Comparison of ENCODE assay signal across 10 mouse cellular contexts in the genomic region with DNA sequence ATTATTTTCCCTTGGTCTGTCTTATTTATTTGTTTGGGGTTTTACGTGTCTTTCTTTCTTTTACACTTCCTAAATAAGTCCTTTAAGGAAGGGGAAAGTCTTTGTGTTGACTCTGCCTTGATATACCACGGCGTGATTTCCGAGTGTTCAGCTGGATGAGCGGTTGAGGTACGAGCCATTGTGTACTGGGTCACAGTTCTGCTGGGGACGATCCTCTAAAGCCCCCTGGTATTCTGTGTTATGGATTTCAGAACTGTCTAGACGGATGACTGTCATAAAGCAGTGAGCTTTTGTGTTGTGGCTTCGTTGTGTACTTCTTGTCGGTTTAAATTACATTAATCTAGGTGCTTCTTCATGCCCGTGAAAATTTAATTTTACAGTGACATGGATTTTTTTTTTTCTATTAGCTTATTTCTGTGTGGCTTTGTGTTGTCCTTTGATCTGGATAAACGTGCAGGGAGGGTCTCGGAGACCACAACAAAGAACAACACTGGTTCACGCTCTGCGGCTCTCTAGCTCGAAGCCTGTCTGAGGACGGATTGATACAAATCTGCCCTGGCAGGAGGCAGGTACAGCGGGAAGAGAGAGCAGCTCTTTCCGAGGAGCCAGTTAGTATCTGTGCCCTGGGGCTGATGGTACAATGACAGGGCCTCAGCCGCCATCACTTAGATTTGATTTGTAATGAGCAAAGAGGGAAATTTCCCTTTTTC.
DNase-seq lines count a peak whose midpoint lies in the region; ATAC-seq and TF ChIP-seq lines count a peak whose summit lies in the region.
"Had no signal": no experiment of that assay in that cellular context is flagged by ENCODE, and none has a peak within 500 bp of the region (broad histone marks: within the 10 kb centered on the region; RNA-seq: fewer than 3 reads in every experiment).

No protein-coding gene starts in this region.

- H3K9me3 ChIP-seq in neural tube, embryonic 11.5 days (ENCODE audit: control insufficient read depth, low read length), result no peaks in the 10 kb centered on the region
- H3K9me3 ChIP-seq in forebrain, embryonic 13.5 days (replicated peaks), result no peaks in the 10 kb centered on the region
- H3K9me3 ChIP-seq in intestine, postnatal 0 days (ENCODE audit: control insufficient read depth), result no peaks in the 10 kb centered on the region
- H3K9me3 ChIP-seq: heart, embryonic 10.5 days; liver, embryonic 12.5 days had no signal

- no peaks in the 10 kb centered on the region for H3K36me3 ChIP-seq in neural tube, embryonic 11.5 days (ENCODE audit: control insufficient read depth, insufficient read depth, low read length)
- H3K36me3 ChIP-seq in forebrain, embryonic 13.5 days (ENCODE audit: poor library complexity, severe bottlenecking), result peaks cover 7% of the 10 kb centered on the region; the same call in 1 of the 2 replicates
- peaks cover 7% of the 10 kb centered on the region; the same call in 1 of the 2 replicates for H3K36me3 ChIP-seq in intestine, postnatal 0 days (ENCODE audit: control insufficient read depth, insufficient read depth)
- H3K36me3 ChIP-seq: liver, embryonic 12.5 days had no signal

- H3K4me3 ChIP-seq in neural tube, embryonic 11.5 days (ENCODE audit: low read depth, low read length), result peak overlapping the region; percentile 32
- H3K4me3 ChIP-seq in forebrain, embryonic 13.5 days, result peak overlapping the region; percentile 24
- peak overlapping the region; percentile 46 for H3K4me3 ChIP-seq in intestine, postnatal 0 days (ENCODE audit: low read depth, low read length)
- H3K4me3 ChIP-seq: liver, embryonic 12.5 days had no signal

- ATAC-seq in neural tube, embryonic 11.5 days (ENCODE audit: insufficient read depth, low FRiP score, low TSS enrichment), result peak; percentile 46; the same call in 1 of the 2 replicates
- peak; percentile 34; the same call in 1 of the 2 replicates for ATAC-seq in forebrain, embryonic 13.5 days
- ATAC-seq in intestine, postnatal 0 days, result no peak
- ATAC-seq: liver, embryonic 12.5 days had no signal

- H3K27me3 ChIP-seq in neural tube, embryonic 11.5 days (ENCODE audit: control insufficient read depth, insufficient read depth, low read length), result no peaks in the 10 kb centered on the region
- H3K27me3 ChIP-seq in forebrain, embryonic 13.5 days, result peaks cover 39% of the 10 kb centered on the region
- no peaks in the 10 kb centered on the region for H3K27me3 ChIP-seq in intestine, postnatal 0 days (replicated peaks; ENCODE audit: control insufficient read depth, insufficient read depth, low read length)
- H3K27me3 ChIP-seq: liver, embryonic 12.5 days had no signal

- no peak for TF ChIP-seq CTCF in intestine, postnatal 0 days (IDR thresholded peaks at IDR 0.05; ENCODE audit: low read depth)

- peak overlapping the region; percentile 50 for H3K4me2 ChIP-seq in neural tube, embryonic 11.5 days (ENCODE audit: low read depth)
- peak overlapping the region; percentile 61 for H3K4me2 ChIP-seq in forebrain, embryonic 13.5 days
- H3K4me2 ChIP-seq in intestine, postnatal 0 days (replicated peaks; ENCODE audit: low read depth), result peak overlapping the region; percentile 64

- H3K27ac ChIP-seq in neural tube, embryonic 11.5 days (ENCODE audit: low read depth, low read length), result peak overlapping the region; percentile 87
- peak overlapping the region; percentile 55 for H3K27ac ChIP-seq in forebrain, embryonic 13.5 days
- H3K27ac ChIP-seq in intestine, postnatal 0 days (ENCODE audit: low read depth, low read length), result peak overlapping the region; percentile 75
- H3K27ac ChIP-seq: liver, embryonic 12.5 days had no signal

- DNase-seq in neural tube, embryonic 11.5 days (ENCODE audit: low spot score), result peak; percentile 57
- no peak for DNase-seq in neural tube, embryonic 10.5 days (ENCODE audit: extremely low spot score, low spot score)
- DNase-seq in retina, postnatal 1 day, result peak; percentile 86
- DNase-seq in cerebellum, adult 8-10 months, result no peak
- DNase-seq in liver, result no peak
- no peak for DNase-seq in heart, adult 8-10 months (ENCODE audit: low spot score)

- WGBS in neural tube, embryonic 11.5 days, result 14% methylated on average over 20 of the region's 20 CpGs
- WGBS in forebrain, embryonic 13.5 days, result 11% methylated on average over 20 of the region's 20 CpGs
- WGBS in intestine, postnatal 0 days, result 42% methylated on average over 20 of the region's 20 CpGs

- peak overlapping the region; percentile 54 for H3K9ac ChIP-seq in neural tube, embryonic 11.5 days (ENCODE audit: low read length)
- peak overlapping the region; percentile 54 for H3K9ac ChIP-seq in forebrain, embryonic 13.5 days
- peak overlapping the region; percentile 50 for H3K9ac ChIP-seq in intestine, postnatal 0 days (ENCODE audit: low read depth, low read length)
- H3K9ac ChIP-seq: liver, embryonic 12.5 days had no signal

- peaks cover 5% of the 10 kb centered on the region; the same call in 1 of the 2 replicates for H3K4me1 ChIP-seq in neural tube, embryonic 11.5 days (ENCODE audit: control insufficient read depth, insufficient read depth, low read length)
- H3K4me1 ChIP-seq in forebrain, embryonic 13.5 days, result peaks cover 46% of the 10 kb centered on the region
- 0 out of 2 replicates have a peak, but pooled peaks cover 9% of the 10 kb centered on the region for H3K4me1 ChIP-seq in intestine, postnatal 0 days (replicated peaks; ENCODE audit: control insufficient read depth, insufficient read depth, low read length)

Comparison
In these comparisons a context has a peak if more than half of its experiments do, and no peak if none do; other contexts are left out.
1. DNase-seq: peak in neural tube, embryonic 11.5 days (single experiment) and retina, postnatal 1 day (single experiment); none in neural tube, embryonic 10.5 days (single experiment), cerebellum, adult 8-10 months (single experiment), liver (single experiment) and heart, adult 8-10 months (single experiment).
2. Peak in every context shown above with its lines, with median percentiles within 50 percentile points of each other: H3K27ac ChIP-seq, H3K4me2 ChIP-seq, H3K4me3 ChIP-seq and H3K9ac ChIP-seq.